In the genomic region with DNA sequence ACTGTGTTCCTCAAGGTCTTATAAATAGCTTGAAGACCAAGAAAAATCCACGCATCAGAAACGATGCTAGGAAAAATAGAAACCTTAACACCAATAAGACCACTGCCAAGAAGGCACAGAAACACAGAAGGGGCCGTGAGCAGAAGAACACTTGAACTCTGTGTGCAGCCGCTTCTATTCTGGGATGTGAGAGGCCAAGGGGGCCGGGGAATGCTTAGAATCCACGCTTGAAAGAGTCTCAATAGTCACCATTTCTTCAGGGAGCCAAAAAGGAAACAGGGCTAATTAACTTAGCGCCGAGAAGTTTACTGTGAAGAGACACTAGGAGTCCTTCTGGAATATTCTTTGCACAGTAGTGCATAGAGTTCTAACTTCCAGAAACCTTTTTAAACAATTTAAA, we compare ENCODE assay signal across 11 mouse cellular contexts.
A peak's percentile ranks its signal among the peaks of the same experiment; 100 is the strongest.
DNase-seq lines count a peak whose midpoint lies in the region; ATAC-seq and TF ChIP-seq lines count a peak whose summit lies in the region.
"Had no signal": no experiment of that assay in that cellular context is flagged by ENCODE, and none has a peak within 500 bp of the region (broad histone marks: within the 10 kb centered on the region; RNA-seq: fewer than 3 reads in every experiment).

No protein-coding gene starts in this region.

- no peak for DNase-seq in heart, adult 2 months
- peak; percentile 32 for DNase-seq in limb, embryonic 14.5 days (ENCODE audit: low spot score)
- DNase-seq in limb, embryonic 10.5 days (ENCODE audit: low spot score) = no peak
- DNase-seq in brain, embryonic 18.5 days (ENCODE audit: low read depth, low spot score) = peak; percentile 12
- DNase-seq in cerebellum, adult 9-10 months = no peak
- DNase-seq: kidney, adult 8-10 months; liver, embryonic 13.5 days had no signal

- H3K36me3 ChIP-seq in heart, embryonic 13.5 days = no peaks in the 10 kb centered on the region
- no peaks in the 10 kb centered on the region for H3K36me3 ChIP-seq in heart, adult 2 months (ENCODE audit: control insufficient read depth, insufficient read depth, low read length)
- H3K36me3 ChIP-seq in limb, embryonic 14.5 days (ENCODE audit: control insufficient read depth, insufficient read depth, low read length) = no peaks in the 10 kb centered on the region
- no peaks in the 10 kb centered on the region for H3K36me3 ChIP-seq in limb, embryonic 10.5 days
- H3K36me3 ChIP-seq in forebrain, embryonic 16.5 days (ENCODE audit: control insufficient read depth, insufficient read depth) = no peaks in the 10 kb centered on the region
- H3K36me3 ChIP-seq: liver, embryonic 13.5 days had no signal

- TF ChIP-seq CTCF in heart, adult 2 months (IDR thresholded peaks at IDR 0.05) = no peak

- no peaks in the 10 kb centered on the region for H3K79me2 ChIP-seq in heart, adult 2 months (replicated peaks; ENCODE audit: control insufficient read depth, insufficient read depth, low read length)

- H3K27me3 ChIP-seq in heart, embryonic 13.5 days (replicated peaks) = no peaks in the 10 kb centered on the region
- H3K27me3 ChIP-seq in heart, adult 2 months (ENCODE audit: control insufficient read depth, insufficient read depth, low read length) = no peaks in the 10 kb centered on the region
- H3K27me3 ChIP-seq in limb, embryonic 14.5 days (ENCODE audit: control insufficient read depth, insufficient read depth, low read length) = no peaks in the 10 kb centered on the region
- no peaks in the 10 kb centered on the region for H3K27me3 ChIP-seq in limb, embryonic 10.5 days (ENCODE audit: low read depth, poor library complexity, severe bottlenecking)
- H3K27me3 ChIP-seq in forebrain, embryonic 16.5 days (replicated peaks; ENCODE audit: control insufficient read depth, insufficient read depth, low read length) = no peaks in the 10 kb centered on the region
- H3K27me3 ChIP-seq: liver, embryonic 13.5 days had no signal

- intact Hi-C loops in heart, adult 2 months (cut with DNase I) = no loop called here

- TF ChIP-seq EP300 in heart, adult 2 months (IDR thresholded peaks at IDR 0.05; ENCODE audit: insufficient read depth, low read depth, low read length) = no peak

- H3K9ac ChIP-seq in heart, embryonic 13.5 days = peak overlapping the region; percentile 4; the same call in 1 of the 2 replicates
- no peak overlapping the region for H3K9ac ChIP-seq in heart, adult 2 months (ENCODE audit: low read depth, low read length)
- H3K9ac ChIP-seq in limb, embryonic 14.5 days (ENCODE audit: low read depth, low read length, severe bottlenecking) = no peak overlapping the region
- no peak overlapping the region for H3K9ac ChIP-seq in forebrain, embryonic 16.5 days (replicated peaks; ENCODE audit: low read depth, low read length)
- H3K9ac ChIP-seq: liver, embryonic 13.5 days had no signal

- peak overlapping the region; percentile 27 for H3K4me2 ChIP-seq in heart, embryonic 13.5 days
- H3K4me2 ChIP-seq in limb, embryonic 14.5 days (replicated peaks; ENCODE audit: low read depth, low read length, severe bottlenecking) = no peak overlapping the region
- no peak overlapping the region for H3K4me2 ChIP-seq in forebrain, embryonic 16.5 days (ENCODE audit: low read length)
- H3K4me2 ChIP-seq: liver, embryonic 13.5 days had no signal

- no peak overlapping the region for H3K4me3 ChIP-seq in heart, embryonic 13.5 days
- H3K4me3 ChIP-seq in heart, adult 2 months = no peak overlapping the region
- H3K4me3 ChIP-seq in limb, embryonic 14.5 days (replicated peaks; ENCODE audit: low read length) = no peak overlapping the region
- H3K4me3 ChIP-seq in limb, embryonic 10.5 days = no peak overlapping the region
- H3K4me3 ChIP-seq in forebrain, embryonic 16.5 days (replicated peaks; ENCODE audit: low read length) = no peak overlapping the region
- H3K4me3 ChIP-seq: erythroblast, embryonic 14.5 days; liver, embryonic 13.5 days had no signal

- no peak for ATAC-seq in heart, embryonic 13.5 days (ENCODE audit: extremely low read depth, insufficient number of reproducible peaks, low FRiP score, low TSS enrichment)
- ATAC-seq in limb, embryonic 14.5 days (ENCODE audit: low FRiP score, low read depth) = no peak
- ATAC-seq in forebrain, embryonic 16.5 days = peak; percentile 38; the same call in 1 of the 2 replicates

- 0 out of 2 replicates have a peak, but pooled peaks cover 7% of the 10 kb centered on the region for H3K9me3 ChIP-seq in heart, embryonic 13.5 days
- H3K9me3 ChIP-seq in limb, embryonic 14.5 days (ENCODE audit: control insufficient read depth, low read length) = no peaks in the 10 kb centered on the region
- H3K9me3 ChIP-seq in limb, embryonic 10.5 days (replicated peaks) = no peaks in the 10 kb centered on the region; the same call in 1 of the 2 replicates
- H3K9me3 ChIP-seq in forebrain, embryonic 16.5 days (ENCODE audit: control insufficient read depth, low read length) = no peaks in the 10 kb centered on the region
- H3K9me3 ChIP-seq: liver, embryonic 13.5 days had no signal

- TF ChIP-seq POLR2A in heart, adult 2 months (IDR thresholded peaks at IDR 0.05; ENCODE audit: insufficient read depth, low read depth, low read length) = no peak
- no peak for TF ChIP-seq POLR2A in limb, embryonic 14.5 days (IDR thresholded peaks at IDR 0.05; ENCODE audit: borderline replicate concordance, extremely low read depth, insufficient read depth, insufficient read length)

- peaks cover 24% of the 10 kb centered on the region for H3K4me1 ChIP-seq in heart, embryonic 13.5 days
- H3K4me1 ChIP-seq in heart, adult 2 months (ENCODE audit: control insufficient read depth, insufficient read depth, low read length) = no peaks in the 10 kb centered on the region
- no peaks in the 10 kb centered on the region for H3K4me1 ChIP-seq in limb, embryonic 14.5 days (ENCODE audit: control insufficient read depth, insufficient read depth, low read length)
- H3K4me1 ChIP-seq in limb, embryonic 10.5 days = no peaks in the 10 kb centered on the region
- 0 out of 2 replicates have a peak, but pooled peaks cover 5% of the 10 kb centered on the region for H3K4me1 ChIP-seq in forebrain, embryonic 16.5 days (replicated peaks; ENCODE audit: control insufficient read depth, insufficient read depth, low read length)
- H3K4me1 ChIP-seq: liver, embryonic 13.5 days had no signal

- H3K27ac ChIP-seq in heart, embryonic 13.5 days (replicated peaks) = peak overlapping the region; percentile 86
- no peak overlapping the region for H3K27ac ChIP-seq in heart, adult 2 months
- no peak overlapping the region for H3K27ac ChIP-seq in limb, embryonic 14.5 days (replicated peaks; ENCODE audit: low read depth, low read length)
- H3K27ac ChIP-seq in limb, embryonic 10.5 days = no peak overlapping the region
- no peak overlapping the region for H3K27ac ChIP-seq in forebrain, embryonic 16.5 days (ENCODE audit: low read length)
- H3K27ac ChIP-seq: liver, embryonic 13.5 days; macrophage had no signal

- 30% methylated on average over 8 of the region's 8 CpGs for WGBS in heart, embryonic 13.5 days
- 38% methylated on average over 8 of the region's 8 CpGs for WGBS in heart, adult 2 months
- WGBS in limb, embryonic 14.5 days = 46% methylated on average over 8 of the region's 8 CpGs
- 74% methylated on average over 8 of the region's 8 CpGs for WGBS in limb, embryonic 10.5 days
- 1% methylated on average over 8 of the region's 8 CpGs for WGBS in forebrain, embryonic 16.5 days

Comparison
In these comparisons a context has a peak if more than half of its experiments do, and no peak if none do; other contexts are left out.
1. DNase-seq: peak in limb, embryonic 14.5 days (single experiment) and brain, embryonic 18.5 days (single experiment); none in heart, adult 2 months (0 of 2), limb, embryonic 10.5 days (single experiment) and cerebellum, adult 9-10 months (single experiment).